Mouse (Mus musculus): ENCODE data around the gene Ghrhr. TPM values are rescaled to one million over a fixed set of nuclear protein-coding genes. Genes with fewer than 3 reads are reported as not detected.

Gene Ghrhr
- polyA plus RNA-seq, 1 experiment from 2014 or later, result not detected

DNA sequence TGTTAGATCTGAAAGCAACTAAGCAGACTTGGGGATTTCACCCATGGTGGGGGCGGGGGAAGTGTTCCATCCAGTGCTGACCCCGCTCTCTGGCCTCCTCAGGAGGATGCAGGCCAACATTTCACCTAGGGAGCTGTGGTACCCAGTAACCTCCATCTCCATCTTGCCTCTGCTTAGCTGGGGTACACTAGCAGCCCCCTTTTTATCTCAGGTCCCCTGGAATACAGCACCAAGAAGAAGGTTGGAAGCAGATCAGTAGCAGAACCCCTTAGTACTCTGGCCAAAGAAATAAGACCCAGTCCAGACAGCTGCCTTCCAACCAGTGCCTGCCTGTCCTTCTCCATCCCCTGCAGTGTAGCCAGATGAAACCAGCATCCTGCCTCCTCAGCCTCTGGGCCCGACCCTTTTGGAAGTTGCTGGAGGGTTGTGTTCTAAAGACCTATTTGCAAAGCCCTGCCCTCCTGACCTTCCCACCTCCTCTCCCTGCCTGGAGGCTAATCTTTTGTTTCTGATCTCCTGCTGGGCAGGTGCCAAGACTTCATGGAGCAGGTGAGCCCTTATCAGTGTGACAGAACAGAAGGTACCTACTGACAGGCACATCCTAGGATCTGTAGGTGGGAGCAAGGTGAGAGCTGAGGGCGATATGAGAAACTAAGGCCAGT, 21.5 kb upstream of the Ghrhr start:
- Histone ChIP-seq H3K27me3 (no peaks in the 10 kb centered on the region), H3K4me3 (no peak overlapping the region), H3K9me3 (no peaks in the 10 kb centered on the region), H3K4me2 (no peak overlapping the region), H3K36me3 (no peaks in the 10 kb centered on the region), H3K4me1 (no peaks in the 10 kb centered on the region), H3K9ac (no peak overlapping the region), H3K27ac (no peak overlapping the region)
- WGBS, result 75% methylated on average over 4 of the region's 4 CpGs
- no peak for ATAC-seq (ENCODE audit: insufficient number of reproducible peaks, low FRiP score, low TSS enrichment, low read depth)

DNA sequence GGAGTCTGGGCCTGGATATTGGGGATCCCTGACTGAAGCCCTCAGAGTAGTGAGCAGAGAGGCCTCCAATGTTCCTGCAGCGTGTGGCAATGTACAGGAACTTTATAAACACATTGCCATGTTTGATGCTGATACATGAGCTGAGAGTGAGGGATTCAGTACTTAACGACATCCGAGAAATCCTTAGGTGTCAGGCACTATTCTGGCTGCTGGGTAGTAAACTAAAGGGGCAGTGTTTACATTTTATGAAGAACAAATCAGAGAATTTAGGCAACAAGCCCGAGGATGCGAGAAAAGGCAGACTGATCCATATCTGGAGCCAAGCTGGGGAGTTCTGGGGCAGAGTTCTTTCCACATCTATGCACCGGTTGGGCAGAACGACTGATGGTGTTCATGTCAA, 20.5 kb upstream of the Ghrhr start:
- no peak for ATAC-seq (ENCODE audit: insufficient number of reproducible peaks, low FRiP score, low TSS enrichment, low read depth)
- Histone ChIP-seq H3K4me1 (no peaks in the 10 kb centered on the region), H3K4me2 (no peak overlapping the region), H3K27me3 (no peaks in the 10 kb centered on the region), H3K9me3 (no peaks in the 10 kb centered on the region), H3K27ac (no peak overlapping the region), H3K9ac (no peak overlapping the region), H3K36me3 (no peaks in the 10 kb centered on the region), H3K4me3 (no peak overlapping the region)
- WGBS, result 61% methylated on average over 7 of the region's 7 CpGs

DNA sequence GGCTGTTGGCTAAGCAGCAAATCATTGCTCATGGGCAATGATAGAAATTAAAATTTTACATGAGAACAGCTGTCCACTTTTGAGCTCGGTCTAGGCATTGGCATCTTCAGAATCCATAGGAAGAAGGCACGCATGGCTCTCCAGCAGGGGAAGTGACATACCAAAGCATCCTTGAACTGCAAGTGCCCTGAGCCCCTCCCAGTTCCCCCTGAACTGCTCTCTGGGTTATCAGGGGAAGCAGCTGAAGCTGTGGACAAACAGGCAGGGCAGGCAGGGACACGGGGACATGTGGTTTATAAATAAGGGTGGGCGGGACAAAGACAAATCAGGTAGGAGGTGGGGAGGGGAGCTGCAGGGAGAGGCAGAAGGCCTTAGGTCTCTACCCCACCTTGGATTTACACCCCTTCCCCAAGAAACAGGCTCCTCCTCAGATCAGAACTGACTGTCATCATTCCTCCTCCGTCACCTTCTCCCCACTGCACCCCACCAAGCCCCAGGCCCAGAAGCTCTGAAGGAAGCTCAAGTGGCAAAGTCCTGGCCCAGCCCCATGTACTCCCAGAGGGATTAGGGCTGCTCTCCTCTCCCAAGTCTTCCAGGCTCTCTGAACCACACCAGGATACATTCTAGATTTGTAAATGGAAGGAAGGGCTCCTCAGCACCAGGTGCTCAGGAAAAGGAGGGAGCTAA, 19.9 kb upstream of the Ghrhr start:
- Histone ChIP-seq H3K27me3 (no peaks in the 10 kb centered on the region), H3K9me3 (no peaks in the 10 kb centered on the region), H3K4me2 (no peak overlapping the region), H3K4me1 (no peaks in the 10 kb centered on the region), H3K9ac (no peak overlapping the region), H3K36me3 (no peaks in the 10 kb centered on the region), H3K4me3 (no peak overlapping the region), H3K27ac (no peak overlapping the region)
- WGBS, result 51% methylated on average over 5 of the region's 5 CpGs
- ATAC-seq (ENCODE audit: insufficient number of reproducible peaks, low FRiP score, low TSS enrichment, low read depth), result no peak

DNA sequence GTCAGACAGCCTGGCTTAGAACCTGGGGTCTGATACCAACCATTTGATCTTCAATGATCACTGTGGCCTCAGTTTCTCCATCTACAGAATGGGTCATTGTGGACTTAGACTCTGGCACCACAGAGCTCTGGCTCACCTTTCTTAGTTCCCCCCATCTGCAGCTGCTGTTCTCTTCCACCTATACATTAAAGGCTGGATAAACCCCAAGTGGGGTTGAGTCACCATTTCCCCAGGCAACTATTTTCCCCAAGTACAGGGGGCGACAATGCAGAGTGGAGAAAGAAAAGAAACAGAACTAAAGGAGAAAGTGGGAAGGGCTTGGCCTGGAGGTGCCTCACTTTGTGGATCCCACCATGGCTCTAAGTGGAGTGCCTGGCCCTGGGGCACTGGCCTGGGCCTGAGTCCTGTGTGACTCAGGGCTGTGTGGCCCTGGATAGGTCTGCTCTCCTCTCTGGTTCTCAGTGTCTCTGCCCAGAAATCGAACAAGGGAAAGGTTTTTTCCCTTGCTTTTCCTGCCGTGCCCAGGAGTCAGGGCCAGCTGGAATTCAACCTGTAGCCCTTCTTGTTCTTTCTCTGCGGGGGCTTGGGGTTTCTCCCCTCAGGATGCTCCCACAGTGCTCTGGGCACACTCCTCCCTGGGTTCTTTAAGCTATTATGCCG, 19.0 kb upstream of the Ghrhr start:
- Histone ChIP-seq H3K4me1 (no peaks in the 10 kb centered on the region), H3K27ac (no peak overlapping the region), H3K36me3 (no peaks in the 10 kb centered on the region), H3K9me3 (no peaks in the 10 kb centered on the region), H3K9ac (no peak overlapping the region), H3K4me3 (no peak overlapping the region), H3K27me3 (no peaks in the 10 kb centered on the region), H3K4me2 (no peak overlapping the region)
- ATAC-seq (ENCODE audit: insufficient number of reproducible peaks, low FRiP score, low TSS enrichment, low read depth), result no peak
- 79% methylated on average over 5 of the region's 5 CpGs for WGBS

DNA sequence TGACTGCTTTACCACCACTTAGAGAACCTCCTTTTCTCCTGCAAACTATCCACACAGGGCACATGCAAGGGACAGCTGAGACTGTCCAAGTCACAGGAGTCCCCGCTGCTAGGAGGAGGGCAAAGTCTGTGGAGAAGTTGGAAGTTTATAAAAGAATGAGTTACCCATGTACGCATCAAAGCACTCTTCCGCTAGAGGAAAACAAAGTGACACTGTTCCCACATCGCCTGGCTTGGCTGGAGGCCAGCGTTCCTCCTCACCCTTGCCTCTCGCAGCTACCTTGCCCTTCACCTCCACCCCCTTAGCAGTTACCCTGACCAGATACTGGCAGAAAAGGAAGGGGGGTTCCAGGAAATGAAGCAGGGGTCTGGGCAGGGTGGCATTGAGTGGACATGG, 18.5 kb upstream of the Ghrhr start:
- ATAC-seq (ENCODE audit: insufficient number of reproducible peaks, low FRiP score, low TSS enrichment, low read depth), result no peak; the same call in 1 of the 2 replicates
- Histone ChIP-seq H3K27ac (no peak overlapping the region), H3K4me1 (no peaks in the 10 kb centered on the region), H3K4me2 (no peak overlapping the region), H3K4me3 (no peak overlapping the region), H3K27me3 (no peaks in the 10 kb centered on the region), H3K36me3 (no peaks in the 10 kb centered on the region), H3K9me3 (no peaks in the 10 kb centered on the region), H3K9ac (no peak overlapping the region)
- WGBS, result 62% methylated on average over 6 of the region's 6 CpGs

DNA sequence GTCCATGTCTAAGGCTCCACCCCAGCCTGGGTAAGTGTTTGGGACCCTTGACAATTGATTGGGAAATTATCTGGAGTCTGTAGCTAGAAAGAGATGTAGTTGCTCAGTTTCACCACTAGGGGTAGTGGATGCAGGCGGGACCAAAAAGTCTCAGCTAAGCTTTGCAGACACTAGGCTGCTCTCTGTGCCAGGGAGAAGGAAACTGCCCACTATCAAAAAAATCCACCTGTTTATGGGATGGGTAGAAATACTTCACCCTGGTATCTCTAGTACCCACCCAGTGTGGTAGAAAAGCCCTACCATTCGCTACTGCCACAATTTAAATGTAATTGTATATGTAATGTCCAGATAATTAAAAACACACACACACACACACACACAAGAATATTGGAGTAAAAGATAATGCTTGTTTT, 17.4 kb upstream of the Ghrhr start:
- H3K9ac ChIP-seq, result no peak overlapping the region
- no peaks in the 10 kb centered on the region for H3K9me3 ChIP-seq
- no peak overlapping the region for H3K27ac ChIP-seq
- no peak overlapping the region for H3K4me3 ChIP-seq
- H3K36me3 ChIP-seq, result no peaks in the 10 kb centered on the region
- no peak for ATAC-seq (ENCODE audit: insufficient number of reproducible peaks, low FRiP score, low TSS enrichment, low read depth)
- WGBS, result 17% methylated on average over 2 of the region's 2 CpGs
- no peaks in the 10 kb centered on the region for H3K27me3 ChIP-seq
- H3K4me1 ChIP-seq, result no peaks in the 10 kb centered on the region
- H3K4me2 ChIP-seq, result no peak overlapping the region

DNA sequence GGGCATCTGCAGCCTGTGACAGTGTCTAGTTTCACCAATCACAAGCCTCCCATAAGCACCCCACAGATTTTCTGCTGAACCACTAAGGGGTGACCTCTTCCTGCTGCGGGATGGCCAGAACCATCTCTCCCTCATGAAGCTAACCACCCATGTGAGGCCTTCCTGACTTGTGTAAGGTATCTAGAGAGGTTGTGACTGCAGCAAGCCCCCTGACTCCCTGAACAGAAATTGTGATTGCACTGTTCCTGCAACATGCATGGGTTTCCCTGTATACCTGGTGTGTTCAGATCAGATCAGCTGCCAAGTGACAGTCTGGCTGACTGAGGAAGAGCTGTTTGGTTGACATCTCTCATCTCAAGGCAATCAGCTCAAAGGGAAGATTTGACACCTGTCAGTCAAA, 13.4 kb upstream of the Ghrhr start:
- WGBS, result 72% methylated on average over 1 of the region's 1 CpGs
- no peak overlapping the region for H3K4me2 ChIP-seq

DNA sequence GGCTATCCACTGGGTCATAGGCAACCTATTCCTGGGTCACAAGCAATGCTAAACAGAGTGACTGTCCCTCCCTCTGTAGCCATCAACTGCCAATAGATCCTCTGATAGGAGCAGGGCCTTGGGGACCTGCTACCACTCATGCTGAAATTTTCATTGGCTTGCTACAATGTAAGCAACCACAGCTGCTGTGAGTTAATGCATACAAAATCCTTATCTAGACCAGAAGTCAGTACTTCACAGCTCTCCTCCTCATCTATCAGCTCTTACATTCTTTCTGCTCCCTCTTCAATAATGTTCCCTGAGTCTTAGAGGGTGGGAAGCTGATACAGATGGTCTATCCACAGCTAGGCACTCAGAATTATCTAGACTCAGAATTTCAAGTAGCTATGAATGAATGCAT, 9.0 kb upstream of the Ghrhr start:
- Histone ChIP-seq H3K27me3 (no peaks in the 10 kb centered on the region), H3K4me3 (no peak overlapping the region), H3K36me3 (no peaks in the 10 kb centered on the region), H3K9me3 (no peaks in the 10 kb centered on the region; the same call in 1 of the 2 replicates), H3K27ac (no peak overlapping the region), H3K9ac (no peak overlapping the region), H3K4me2 (no peak overlapping the region), H3K4me1 (no peaks in the 10 kb centered on the region)
- ATAC-seq (ENCODE audit: insufficient number of reproducible peaks, low FRiP score, low TSS enrichment, low read depth), result no peak

More for the DNA sequence above, 13.4 kb upstream of the Ghrhr start:
- no peaks in the 10 kb centered on the region for H3K9me3 ChIP-seq
- H3K27ac ChIP-seq, result no peak overlapping the region
- ATAC-seq (ENCODE audit: insufficient number of reproducible peaks, low FRiP score, low TSS enrichment, low read depth), result no peak
- H3K36me3 ChIP-seq, result no peaks in the 10 kb centered on the region
- no peaks in the 10 kb centered on the region for H3K4me1 ChIP-seq
- H3K4me3 ChIP-seq, result no peak overlapping the region
- no peak overlapping the region for H3K9ac ChIP-seq
- no peaks in the 10 kb centered on the region for H3K27me3 ChIP-seq

DNA sequence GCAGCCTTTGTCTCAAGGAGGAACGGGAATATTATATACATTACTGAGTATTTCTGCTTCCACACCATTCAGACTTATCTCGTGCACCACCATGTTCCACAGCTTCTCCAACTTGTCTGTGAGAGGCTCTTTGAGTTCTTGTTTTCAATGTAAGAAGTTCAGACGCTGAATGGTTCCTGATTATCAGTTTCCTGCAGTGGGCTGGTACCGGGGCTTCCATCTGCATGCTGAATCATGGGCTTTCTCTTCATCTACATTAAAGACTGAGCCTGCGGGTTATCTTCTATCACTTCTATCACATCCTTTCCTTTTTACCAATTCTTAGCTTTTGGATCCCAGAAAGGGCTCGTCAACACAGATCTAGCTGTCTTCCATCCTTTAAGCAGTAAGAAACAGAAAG, 5.3 kb upstream of the Ghrhr start:
- WGBS, result 86% methylated on average over 6 of the region's 6 CpGs
- Histone ChIP-seq H3K27ac (no peak overlapping the region), H3K4me2 (no peak overlapping the region), H3K4me1 (peaks cover 2% of the 10 kb centered on the region; the same call in 1 of the 2 replicates), H3K27me3 (no peaks in the 10 kb centered on the region), H3K9me3 (no peaks in the 10 kb centered on the region; the same call in 1 of the 2 replicates), H3K4me3 (no peak overlapping the region), H3K9ac (no peak overlapping the region), H3K36me3 (no peaks in the 10 kb centered on the region)
- ATAC-seq (ENCODE audit: insufficient number of reproducible peaks, low FRiP score, low TSS enrichment, low read depth), result no peak

DNA sequence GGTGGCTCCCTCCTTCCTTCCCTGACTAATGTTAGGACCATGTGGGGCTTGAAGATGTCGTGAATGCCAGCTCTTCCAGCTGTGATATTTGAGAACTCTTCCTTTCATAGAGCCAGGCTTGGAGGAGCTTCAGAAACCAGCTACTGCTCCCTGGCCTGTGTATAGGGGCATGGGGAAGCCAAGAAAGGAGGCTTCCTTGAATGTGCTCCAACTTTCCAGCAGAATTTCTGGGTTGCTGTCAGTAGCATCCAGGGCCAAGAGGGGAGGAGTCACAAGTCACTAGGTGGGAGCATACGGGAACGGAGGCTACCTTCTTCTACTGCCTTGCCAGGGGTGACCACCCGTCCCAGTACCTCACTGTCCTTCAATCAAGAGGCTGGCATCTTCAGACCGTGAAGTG, 416 bp downstream of the Ghrhr start:
- 0 out of 2 replicates have a peak, but pooled peaks have one; percentile 33 for ATAC-seq (ENCODE audit: insufficient number of reproducible peaks, low FRiP score, low TSS enrichment, low read depth)
- Histone ChIP-seq H3K9me3 (no peaks in the 10 kb centered on the region), H3K9ac (no peak overlapping the region), H3K27ac (no peak overlapping the region), H3K4me2 (no peak overlapping the region), H3K4me1 (peaks cover 2% of the 10 kb centered on the region; the same call in 1 of the 2 replicates), H3K4me3 (no peak overlapping the region), H3K27me3 (no peaks in the 10 kb centered on the region; the same call in 1 of the 2 replicates), H3K36me3 (no peaks in the 10 kb centered on the region)
- WGBS, result 51% methylated on average over 5 of the region's 5 CpGs

DNA sequence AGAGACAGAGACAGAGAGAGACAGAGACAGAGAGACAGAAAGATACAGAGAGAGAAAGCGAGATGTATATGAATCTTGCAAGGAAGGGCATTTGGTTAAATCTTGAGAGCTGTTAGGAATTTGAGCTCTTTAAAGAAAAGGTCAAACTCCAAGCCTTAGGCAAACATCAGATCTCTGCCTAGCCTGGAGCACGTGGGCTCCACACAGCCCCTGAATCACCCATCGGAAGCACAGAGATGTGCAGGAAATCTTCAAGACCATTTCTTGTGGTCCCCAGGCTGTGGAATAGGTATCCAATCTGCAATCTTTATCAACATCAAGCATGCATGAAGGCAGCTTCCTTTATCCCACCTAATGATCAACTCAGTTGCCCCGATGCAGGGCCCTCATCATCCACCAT, 1.4 kb downstream of the Ghrhr start:
- WGBS, result 89% methylated on average over 4 of the region's 4 CpGs
- Histone ChIP-seq H3K4me3 (no peak overlapping the region), H3K36me3 (no peaks in the 10 kb centered on the region), H3K9me3 (no peaks in the 10 kb centered on the region), H3K27ac (no peak overlapping the region), H3K4me1 (peaks cover 2% of the 10 kb centered on the region; the same call in 1 of the 2 replicates), H3K9ac (no peak overlapping the region), H3K27me3 (no peaks in the 10 kb centered on the region; the same call in 1 of the 2 replicates), H3K4me2 (no peak overlapping the region)
- ATAC-seq (ENCODE audit: insufficient number of reproducible peaks, low FRiP score, low TSS enrichment, low read depth), result no peak

DNA sequence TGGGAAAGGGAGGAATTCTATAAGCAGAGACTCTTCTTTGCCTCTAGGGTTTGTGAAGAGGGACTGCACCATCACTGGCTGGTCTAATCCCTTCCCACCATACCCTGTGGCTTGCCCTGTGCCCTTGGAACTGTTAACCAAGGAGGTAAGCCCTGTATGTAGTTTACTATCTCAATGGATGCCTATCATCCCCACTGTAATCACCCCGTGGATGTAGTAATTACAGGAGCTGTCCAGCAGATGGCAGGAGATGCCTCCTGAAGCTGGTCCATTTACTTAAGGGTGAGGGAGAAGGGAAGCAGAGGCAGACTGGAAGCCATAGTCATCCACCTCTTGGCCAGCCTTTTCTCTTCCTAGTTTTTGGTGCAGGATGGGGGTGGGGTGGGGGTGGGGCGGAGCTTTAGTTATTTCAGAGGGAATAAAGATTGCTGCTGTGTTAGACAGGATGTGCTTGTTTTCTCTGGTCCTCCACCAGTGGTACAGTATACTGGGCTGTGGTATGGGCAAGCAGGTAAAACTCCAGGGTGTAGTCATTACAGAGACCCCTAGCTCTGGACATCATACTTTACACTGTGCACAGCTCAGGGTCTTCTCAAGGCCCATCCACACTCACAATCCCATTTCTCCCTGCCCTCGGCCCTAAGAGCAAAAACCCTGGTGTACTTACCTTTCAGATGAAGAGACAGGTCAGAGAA, 3.7 kb downstream of the Ghrhr start:
- 51% methylated on average over 3 of the region's 3 CpGs for WGBS
- H3K27ac ChIP-seq, result no peak overlapping the region
- H3K27me3 ChIP-seq, result no peaks in the 10 kb centered on the region; the same call in 1 of the 2 replicates
- no peak overlapping the region for H3K4me3 ChIP-seq
- peaks cover 2% of the 10 kb centered on the region; the same call in 1 of the 2 replicates for H3K4me1 ChIP-seq
- H3K9me3 ChIP-seq, result no peaks in the 10 kb centered on the region
- H3K9ac ChIP-seq, result no peak overlapping the region
- H3K36me3 ChIP-seq, result no peaks in the 10 kb centered on the region
- no peak overlapping the region for H3K4me2 ChIP-seq
- no peak for ATAC-seq (ENCODE audit: insufficient number of reproducible peaks, low FRiP score, low TSS enrichment, low read depth)
